Mouse (Mus musculus) embryonic fibroblast, embryonic 13.5 days (primary cell): ENCODE results near the gene D10Wsu102e.

ENCODE experiments used
- CTCF ChIP-seq: IDR thresholded peaks from 2 replicates; pipeline ENCODE4 v1.5.1; 2011; ENCODE audit warnings: mild to moderate bottlenecking, control low read depth, low read length, moderate library complexity, borderline replicate concordance; ENCODE audit not compliant: insufficient read depth
- POLR2A ChIP-seq: IDR thresholded peaks from 2 replicates; pipeline ENCODE4 v1.6.1; 2011; ENCODE audit warnings: low read depth, mild to moderate bottlenecking, control low read depth, low read length, moderate library complexity

DNA sequence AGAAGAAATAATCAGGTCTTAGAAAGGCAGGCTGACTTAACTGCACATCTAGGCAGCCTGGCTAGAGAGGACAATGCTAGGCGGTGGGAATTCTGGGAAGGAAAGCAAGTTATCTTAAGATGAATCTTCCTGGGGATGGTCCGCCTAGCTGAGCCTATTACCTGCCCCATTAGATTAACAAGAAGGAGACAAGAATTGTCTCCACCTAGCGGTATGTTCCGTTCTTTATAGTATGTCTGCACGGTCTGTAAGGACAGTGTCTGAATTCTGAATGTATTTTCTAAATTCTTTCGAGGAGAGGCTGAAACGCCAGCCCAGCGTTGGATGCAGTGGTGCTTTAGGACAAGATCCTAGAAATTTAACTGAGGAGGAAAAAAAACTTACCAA is 5.7 kb upstream of the D10Wsu102e start:
- no peak for TF ChIP-seq POLR2A
- no peak for TF ChIP-seq CTCF
